Mouse (Mus musculus): ENCODE data around the gene Ndufb4. TPM values are rescaled to one million over a fixed set of nuclear protein-coding genes. Genes with fewer than 3 reads are reported as not detected.
"Not testable (repeated sequence)": the region's sequence is repeated elsewhere in the genome, so short reads cannot be mapped to it uniquely, and the experiment has no call there.

The Ndufb4 gene
- 100 to 1,000 TPM; 178 to 186 TPM for total RNA-seq (2021)
- long read RNA-seq, experiment 1, transcript Ndufb4-201 (3 exons, 971 nt): major isoform, 1,349 of 1,463 reads
- long read RNA-seq, experiment 1, transcript Ndufb4-202 (2 exons, 465 nt): minor isoform, 13 of 1,463 reads
- long read RNA-seq, experiment 1, partial matches to known transcripts: 80 of 1,463 reads
- long read RNA-seq, experiment 1, other reads (novel, unspliced or antisense): 21 of 1,463 reads
- long read RNA-seq, experiment 2, transcript Ndufb4-202 (2 exons, 465 nt): minor isoform, 23 of 1,587 reads
- long read RNA-seq, experiment 2, transcript Ndufb4-201 (3 exons, 971 nt): major isoform, 1,439 of 1,587 reads
- long read RNA-seq, experiment 2, partial matches to known transcripts: 104 of 1,587 reads
- long read RNA-seq, experiment 2, other reads (novel, unspliced or antisense): 21 of 1,587 reads

DNA sequence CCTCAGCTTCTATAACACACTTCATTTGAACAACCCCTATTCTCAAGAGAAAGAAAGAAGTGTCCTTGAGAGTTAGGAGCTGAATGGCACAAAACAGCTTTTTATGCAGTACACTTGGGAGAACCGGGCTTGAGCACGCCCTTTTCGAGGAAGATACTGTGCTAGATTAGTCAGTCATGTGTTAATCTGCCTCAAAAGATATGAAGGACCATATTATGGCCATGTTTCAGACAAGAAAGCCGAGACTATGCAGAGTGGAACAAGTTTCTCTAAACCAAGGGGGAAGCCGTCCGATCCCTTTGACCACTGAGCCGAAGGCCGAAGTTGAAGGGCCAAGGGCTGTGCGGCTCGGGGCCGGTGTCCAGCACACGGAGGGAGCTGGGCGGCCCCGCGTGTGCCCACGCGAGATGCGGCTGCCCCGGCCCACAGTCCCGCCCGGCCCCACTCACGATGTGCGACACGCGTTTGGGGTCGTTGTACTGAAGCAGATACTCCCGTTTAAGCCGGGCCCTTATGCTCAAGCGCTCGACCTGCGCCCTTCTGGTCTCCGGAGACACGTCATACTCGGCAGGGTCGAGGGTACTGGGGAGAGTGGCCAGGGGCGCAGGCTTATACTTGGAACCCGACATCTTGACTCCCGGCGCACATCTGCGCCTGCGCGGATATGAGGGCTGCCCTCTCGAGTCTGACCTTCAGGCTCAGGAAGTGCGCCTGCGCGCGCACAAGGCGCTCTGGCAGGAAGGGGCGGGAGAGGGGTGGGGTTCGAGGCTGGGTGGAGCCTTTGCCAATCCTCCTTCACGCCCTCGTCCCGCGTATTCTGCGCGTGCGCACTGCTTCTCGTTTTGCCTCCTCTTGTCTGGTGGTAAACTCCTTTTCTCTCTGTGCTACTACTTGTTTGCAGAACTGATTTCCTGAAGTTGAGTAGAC is at the start of gene Ndufb4:
Gene Ndufb4, minus strand, starts transcription at position 723 of the 927 bp plus-strand sequence.
- intact Hi-C loops (cut with DNase I): no loop called here
- peak; percentile 87 to 95 for DNase-seq

- intact Hi-C loops (cut with DNase I): no loop called here
- no peak for DNase-seq
Measured at GRCm38 (mm10) chr16:37703884-37704283, 49.6 kb upstream of the Ndufb4 start.

DNA sequence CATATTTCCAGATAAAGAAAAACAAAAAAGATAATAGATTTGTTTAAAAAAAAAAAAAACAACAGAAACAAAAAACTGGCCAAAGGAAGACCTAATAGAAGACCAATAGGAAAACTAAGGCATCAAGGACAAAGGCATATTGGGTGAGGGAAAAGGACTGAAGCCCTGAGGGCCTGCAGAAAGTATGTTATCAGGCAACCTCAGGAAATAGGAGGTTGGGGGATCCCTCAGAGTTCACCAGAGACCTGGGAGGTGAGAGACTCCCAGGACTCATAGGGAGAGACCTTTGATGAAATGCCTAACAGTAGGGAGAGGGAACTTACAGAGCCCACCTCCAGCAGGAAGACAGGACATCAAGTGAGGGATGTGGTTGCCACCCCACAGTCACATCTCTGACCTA is 45.8 kb upstream of the Ndufb4 start:
- intact Hi-C loops (cut with DNase I): not testable (repeated sequence)

DNA sequence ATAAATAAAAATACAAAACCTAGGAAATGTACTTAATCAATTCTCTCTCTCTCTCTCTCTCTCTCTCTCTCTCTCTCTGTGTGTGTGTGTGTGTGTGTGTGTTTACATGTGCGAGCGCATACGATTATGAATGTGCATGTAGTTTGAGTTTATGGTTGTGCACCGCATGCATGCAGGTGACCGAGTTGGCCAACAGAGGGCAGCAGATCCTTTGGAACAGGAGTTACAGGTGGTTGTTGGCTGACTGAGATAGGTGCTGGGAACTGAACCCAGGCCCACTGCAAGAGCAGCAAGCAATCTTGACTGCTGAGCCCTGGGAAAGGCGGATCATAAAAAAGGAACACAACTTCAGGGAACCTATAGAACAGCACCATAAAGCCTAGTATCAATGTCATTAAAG is 44.5 kb upstream of the Ndufb4 start:
- intact Hi-C loops (cut with DNase I): no loop called here
- DNase-seq: no peak

More for the DNA sequence above, 45.8 kb upstream of the Ndufb4 start:
- not testable (repeated sequence) for DNase-seq

DNA sequence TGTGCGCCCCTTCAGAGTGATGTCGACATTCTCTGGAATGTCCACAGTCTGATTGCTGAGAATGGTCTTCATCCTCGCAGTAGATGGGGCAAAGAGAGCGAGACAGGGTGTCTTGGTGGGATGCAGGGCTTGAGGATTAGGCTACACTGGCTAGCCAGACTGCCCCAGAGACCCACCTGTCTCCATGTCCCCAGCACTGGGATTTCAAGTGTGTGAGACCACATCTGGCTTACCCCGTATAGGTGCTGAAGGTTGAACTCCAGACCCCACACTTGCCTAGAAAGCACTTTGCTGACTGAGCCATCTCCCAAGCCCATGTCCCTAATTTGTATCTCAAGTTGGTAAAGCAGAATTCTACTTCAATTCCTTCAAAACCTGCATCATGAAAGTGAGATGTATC is 43.0 kb upstream of the Ndufb4 start:
- no peak for DNase-seq
- intact Hi-C loops (cut with DNase I): no loop called here

GRCm38 (mm10) chr16:37690932-37691730 is 36.9 kb upstream of the Ndufb4 start:
- intact Hi-C loops (cut with DNase I): loop anchor here (5.0 kb wide), 1 partner anchor 91 kb away; no protein-coding TSS in a partner anchor
- no peak for DNase-seq

- no peak for DNase-seq
- intact Hi-C loops (cut with DNase I): loop anchor here (5.0 kb wide), 1 partner anchor 92 kb away; no protein-coding TSS in a partner anchor
Measured at GRCm38 (mm10) chr16:37690465-37690864, 36.2 kb upstream of the Ndufb4 start.

DNA sequence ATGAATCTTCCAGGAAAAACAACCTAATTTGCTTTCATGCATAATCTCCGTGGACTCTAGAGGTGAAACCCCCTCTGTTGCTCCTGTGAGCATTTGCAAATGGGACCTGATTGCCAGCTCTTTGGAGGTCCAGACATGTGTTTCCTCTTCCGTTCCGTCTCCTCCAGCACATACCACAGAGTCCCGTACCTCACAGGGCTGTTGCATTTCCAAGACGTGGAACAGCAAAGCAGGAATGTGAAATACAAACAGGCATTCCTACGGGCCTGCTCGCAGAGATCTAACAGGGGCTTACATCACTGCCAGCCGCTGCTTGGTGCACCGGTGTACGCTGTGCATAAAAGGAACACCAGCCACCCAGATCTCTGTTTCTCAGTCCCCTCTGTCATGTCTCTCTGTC is 35.7 kb upstream of the Ndufb4 start:
- intact Hi-C loops (cut with DNase I): loop anchor here (5.0 kb wide), 1 partner anchor 92 kb away; no protein-coding TSS in a partner anchor
- DNase-seq: no peak

DNA sequence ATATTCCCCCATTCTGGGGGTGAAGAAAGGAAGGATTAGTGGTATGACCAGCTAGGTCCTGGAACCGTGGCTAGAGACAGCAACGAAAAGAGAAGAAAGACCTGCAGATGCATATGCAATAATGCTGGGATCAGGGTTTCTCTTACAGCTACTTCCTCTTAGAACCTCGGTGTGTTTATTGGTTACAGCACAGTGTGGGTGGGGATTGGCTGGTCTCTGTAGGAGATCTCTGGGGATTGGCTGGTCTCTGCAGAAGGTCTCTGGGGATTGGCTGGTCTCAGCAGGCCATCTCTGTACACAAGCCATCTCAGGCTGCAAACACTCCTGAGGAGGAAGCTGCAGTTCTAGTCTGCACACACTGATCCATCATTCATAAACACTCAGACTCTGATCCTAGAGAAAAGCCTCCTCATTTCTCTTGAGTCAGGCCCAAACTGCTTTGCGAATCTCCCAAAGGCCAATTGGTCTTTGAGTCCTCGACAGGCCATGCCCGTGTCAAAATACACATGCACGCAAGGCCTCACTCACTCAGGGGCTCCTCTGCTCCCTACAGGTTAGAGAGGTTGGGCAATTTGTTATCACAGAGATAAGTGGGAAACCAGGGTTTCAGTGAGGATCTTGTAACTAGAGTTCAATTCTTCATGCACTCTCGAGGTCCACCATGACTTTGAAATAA is 35.1 kb upstream of the Ndufb4 start:
- DNase-seq: no peak
- intact Hi-C loops (cut with DNase I): no loop called here

DNA sequence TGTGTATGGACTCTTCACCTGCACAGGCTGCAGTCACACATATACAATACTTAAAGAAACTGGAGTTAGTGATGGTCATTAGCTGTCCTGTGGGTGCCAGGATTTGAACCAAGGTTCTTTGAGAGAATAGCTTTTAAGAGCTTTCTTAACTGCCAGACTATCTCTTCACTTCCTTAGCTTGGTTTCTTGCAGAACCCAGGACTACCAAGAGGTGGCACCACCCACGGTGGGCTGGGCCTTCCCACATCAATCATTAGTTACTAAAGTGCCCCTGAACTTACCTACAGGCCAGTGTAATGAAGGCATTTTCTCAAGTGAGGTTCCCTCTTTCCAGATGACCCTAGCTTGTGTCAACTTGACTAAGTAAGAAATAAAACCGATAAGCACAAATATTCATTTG is 33.9 kb upstream of the Ndufb4 start:
- DNase-seq: no peak
- intact Hi-C loops (cut with DNase I): no loop called here

- DNase-seq: no peak
- intact Hi-C loops (cut with DNase I): no loop called here
Measured at GRCm38 (mm10) chr16:37687301-37687980, 33.2 kb upstream of the Ndufb4 start.

DNA sequence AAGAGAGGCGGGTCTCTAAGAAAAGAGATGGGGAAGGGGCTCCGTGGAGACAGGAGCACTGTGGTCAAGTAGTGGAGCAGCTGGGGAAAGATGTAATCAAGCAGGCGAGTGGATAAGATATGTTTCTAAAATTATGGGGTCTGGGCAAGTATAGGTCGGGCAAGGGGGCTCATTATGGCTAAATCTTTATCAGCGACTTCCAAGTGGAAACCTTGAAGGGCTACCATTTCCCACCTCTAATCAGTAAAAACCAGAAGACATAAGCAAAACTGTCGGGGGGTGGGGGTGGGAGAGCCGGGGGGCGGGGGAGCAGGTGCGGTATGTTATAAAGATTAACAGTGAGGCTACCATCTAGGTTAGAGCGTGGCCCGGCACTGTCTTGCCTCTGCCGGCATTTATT is 32.6 kb upstream of the Ndufb4 start:
- no peak for DNase-seq
- intact Hi-C loops (cut with DNase I): no loop called here

DNA sequence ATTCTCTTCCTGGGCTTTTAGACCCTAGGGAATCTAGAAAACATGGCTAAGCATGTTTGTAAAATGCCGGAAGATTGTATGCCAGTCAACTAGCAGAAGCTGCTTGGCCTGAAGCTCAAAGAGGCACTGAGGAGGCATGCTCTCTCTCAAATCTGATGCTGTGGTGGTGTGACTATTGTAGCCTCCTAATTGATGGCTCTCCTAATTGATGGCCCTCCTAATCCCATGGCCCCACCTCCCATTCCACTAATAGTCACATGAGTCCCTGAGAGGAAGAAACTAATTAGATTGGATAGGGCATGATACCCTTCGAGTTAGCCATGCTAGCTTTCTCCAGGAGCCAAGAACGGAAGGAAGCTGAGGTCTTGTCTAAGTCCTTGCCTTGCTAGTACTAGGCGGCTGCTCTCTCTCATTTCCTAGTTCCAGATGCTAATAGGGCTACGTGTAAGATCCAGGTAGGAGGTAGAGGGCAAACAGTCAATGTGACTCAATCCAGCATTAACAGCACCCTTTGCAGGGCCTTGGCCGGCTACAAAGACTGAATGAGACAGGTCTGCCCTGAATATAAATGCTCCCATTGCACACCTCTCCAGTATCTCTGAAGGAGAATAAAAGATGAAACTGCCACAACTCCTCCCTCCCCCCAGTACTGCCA is 31.8 kb upstream of the Ndufb4 start:
- intact Hi-C loops (cut with DNase I): loop anchor here (2.0 kb wide), 2 partner anchors 127 to 261 kb away; no protein-coding TSS in a partner anchor
- no peak for DNase-seq

DNA sequence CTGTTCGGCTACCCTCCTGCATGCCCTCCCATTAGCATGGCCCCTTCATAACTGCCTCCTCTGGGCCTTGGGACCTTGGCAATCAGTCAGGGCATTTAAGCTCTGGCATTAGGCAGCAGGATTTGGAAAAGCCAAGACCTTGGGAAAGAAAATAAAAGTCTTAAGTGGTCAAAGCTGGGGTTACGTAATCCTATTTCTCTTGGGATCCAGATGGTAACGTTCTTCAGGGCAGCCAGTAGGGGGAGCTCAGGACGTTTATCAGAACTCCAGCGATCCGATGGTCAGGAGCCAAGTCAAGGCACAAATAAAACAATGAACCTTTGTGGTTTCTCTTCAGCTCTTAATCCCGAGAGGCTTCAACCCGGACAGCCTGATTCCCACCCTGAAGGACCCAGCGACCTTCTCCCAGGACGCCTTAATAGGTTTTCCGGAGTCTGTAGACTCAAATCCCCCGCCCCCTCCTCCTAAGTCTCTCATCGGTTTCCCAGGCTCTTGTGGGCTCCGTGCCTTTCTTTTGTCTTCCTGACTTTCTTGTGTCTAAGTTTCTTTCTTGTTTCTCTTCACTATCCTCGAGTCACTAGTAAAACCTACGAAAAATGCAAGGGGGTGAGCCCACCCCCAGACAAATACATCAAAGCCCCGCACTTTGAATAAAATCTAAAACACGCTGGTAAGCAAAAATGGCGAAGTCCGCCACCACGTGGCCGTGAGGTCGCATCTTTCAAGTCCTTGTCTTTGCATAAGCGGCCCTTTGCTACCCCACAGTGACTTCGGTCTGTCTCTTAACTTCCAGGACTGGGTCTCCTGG is 30.6 kb upstream of the Ndufb4 start:
- intact Hi-C loops (cut with DNase I): loop anchor here (2.0 to 5.0 kb wide), 3 partner anchors 128 to 393 kb away; no protein-coding TSS in a partner anchor
- peak; percentile 56 to 76 for DNase-seq

GRCm38 (mm10) chr16:37684259-37684633 is 30.0 kb upstream of the Ndufb4 start:
- no peak for DNase-seq
- intact Hi-C loops (cut with DNase I): loop anchor here (2.0 to 5.0 kb wide), 3 partner anchors 129 to 392 kb away; no protein-coding TSS in a partner anchor

- no peak for DNase-seq
- intact Hi-C loops (cut with DNase I): loop anchor here (2.0 to 5.0 kb wide), 3 partner anchors 129 to 391 kb away; no protein-coding TSS in a partner anchor
Measured at GRCm38 (mm10) chr16:37683154-37684130, 29.2 kb upstream of the Ndufb4 start.

Data from gastrocnemius, postnatal 36 days (tissue).